Mouse (Mus musculus): ENCODE data around the gene Arfip1. TPM values are rescaled to one million over a fixed set of nuclear protein-coding genes. Genes with fewer than 3 reads are reported as not detected.

Arfip1 gene
- polyA plus RNA-seq, 1 experiment = 5.6 TPM

- H3K27ac ChIP-seq (ENCODE audit: insufficient read depth, low read depth, low read length) = no peak overlapping the region
- no peak overlapping the region for H3K4me3 ChIP-seq (ENCODE audit: low read depth, low read length)
- no peaks in the 10 kb centered on the region for H3K36me3 ChIP-seq (ENCODE audit: control insufficient read depth, insufficient read depth, low read length)
- H3K4me1 ChIP-seq (ENCODE audit: control insufficient read depth, insufficient read depth, insufficient read length, low read length) = no peaks in the 10 kb centered on the region; the same call in 1 of the 2 replicates
- WGBS = 38% methylated on average over 5 of the region's 5 CpGs
- TF ChIP-seq CTCF (IDR thresholded peaks at IDR 0.05; ENCODE audit: extremely low read depth, insufficient read length, insufficient replicate concordance, low read depth, low read length) = no peak
- TF ChIP-seq POLR2A (IDR thresholded peaks at IDR 0.05; ENCODE audit: low read depth, low read length) = no peak
- no peaks in the 10 kb centered on the region for H3K27me3 ChIP-seq (ENCODE audit: control insufficient read depth, insufficient read depth, low read length)
Observed at GRCm38 (mm10) chr3:84615050-84615855, 32.8 kb upstream of the Arfip1 start.

GRCm38 (mm10) chr3:84610183-84610710 lies 27.8 kb upstream of the Arfip1 start:
- H3K27ac ChIP-seq (ENCODE audit: insufficient read depth, low read depth, low read length) = peak overlapping the region; percentile 96
- H3K36me3 ChIP-seq (ENCODE audit: control insufficient read depth, insufficient read depth, low read length) = no peaks in the 10 kb centered on the region
- H3K27me3 ChIP-seq (ENCODE audit: control insufficient read depth, insufficient read depth, low read length) = no peaks in the 10 kb centered on the region
- peaks cover 10% of the 10 kb centered on the region; the same call in 1 of the 2 replicates for H3K4me1 ChIP-seq (ENCODE audit: control insufficient read depth, insufficient read depth, insufficient read length, low read length)
- TF ChIP-seq POLR2A (IDR thresholded peaks at IDR 0.05; ENCODE audit: low read depth, low read length) = no peak
- no peak for TF ChIP-seq CTCF (IDR thresholded peaks at IDR 0.05; ENCODE audit: extremely low read depth, insufficient read length, insufficient replicate concordance, low read depth, low read length)
- WGBS = 28% methylated on average over 9 of the region's 9 CpGs
- H3K4me3 ChIP-seq (ENCODE audit: low read depth, low read length) = no peak overlapping the region

- no peaks in the 10 kb centered on the region for H3K27me3 ChIP-seq (ENCODE audit: control insufficient read depth, insufficient read depth, low read length)
- H3K27ac ChIP-seq (ENCODE audit: insufficient read depth, low read depth, low read length) = peak overlapping the region; percentile 49
- WGBS = 21% methylated on average over 8 of the region's 9 CpGs
- peaks cover 10% of the 10 kb centered on the region; the same call in 1 of the 2 replicates for H3K4me1 ChIP-seq (ENCODE audit: control insufficient read depth, insufficient read depth, insufficient read length, low read length)
- no peak for TF ChIP-seq CTCF (IDR thresholded peaks at IDR 0.05; ENCODE audit: extremely low read depth, insufficient read length, insufficient replicate concordance, low read depth, low read length)
- no peak overlapping the region for H3K4me3 ChIP-seq (ENCODE audit: low read depth, low read length)
- no peaks in the 10 kb centered on the region for H3K36me3 ChIP-seq (ENCODE audit: control insufficient read depth, insufficient read depth, low read length)
Observed at GRCm38 (mm10) chr3:84603212-84603611, 20.8 kb upstream of the Arfip1 start.

- WGBS = 74% methylated on average over 2 of the region's 2 CpGs
- TF ChIP-seq POLR2A (IDR thresholded peaks at IDR 0.05; ENCODE audit: low read depth, low read length) (no peak), CTCF (IDR thresholded peaks at IDR 0.05; ENCODE audit: extremely low read depth, insufficient read length, insufficient replicate concordance, low read depth, low read length) (no peak)
- Histone ChIP-seq H3K36me3 (ENCODE audit: control insufficient read depth, insufficient read depth, low read length) (no peaks in the 10 kb centered on the region), H3K4me1 (ENCODE audit: control insufficient read depth, insufficient read depth, insufficient read length, low read length) (peaks cover 12% of the 10 kb centered on the region; the same call in 1 of the 2 replicates), H3K4me3 (ENCODE audit: low read depth, low read length) (no peak overlapping the region), H3K27ac (ENCODE audit: insufficient read depth, low read depth, low read length) (peak overlapping the region; percentile 37; the same call in 1 of the 2 replicates), H3K27me3 (ENCODE audit: control insufficient read depth, insufficient read depth, low read length) (no peaks in the 10 kb centered on the region)
Observed at GRCm38 (mm10) chr3:84602759-84603158, 20.3 kb upstream of the Arfip1 start.

GRCm38 (mm10) chr3:84601870-84602495 lies 19.6 kb upstream of the Arfip1 start:
- H3K27me3 ChIP-seq (ENCODE audit: control insufficient read depth, insufficient read depth, low read length) = no peaks in the 10 kb centered on the region
- no peak overlapping the region for H3K4me3 ChIP-seq (ENCODE audit: low read depth, low read length)
- no peaks in the 10 kb centered on the region for H3K36me3 ChIP-seq (ENCODE audit: control insufficient read depth, insufficient read depth, low read length)
- H3K27ac ChIP-seq (ENCODE audit: insufficient read depth, low read depth, low read length) = no peak overlapping the region
- 70% methylated on average over 9 of the region's 9 CpGs for WGBS
- TF ChIP-seq POLR2A (IDR thresholded peaks at IDR 0.05; ENCODE audit: low read depth, low read length) (no peak), CTCF (IDR thresholded peaks at IDR 0.05; ENCODE audit: extremely low read depth, insufficient read length, insufficient replicate concordance, low read depth, low read length) (no peak)
- peaks cover 10% of the 10 kb centered on the region; the same call in 1 of the 2 replicates for H3K4me1 ChIP-seq (ENCODE audit: control insufficient read depth, insufficient read depth, insufficient read length, low read length)

GRCm38 (mm10) chr3:84598756-84599155 lies 16.3 kb upstream of the Arfip1 start:
- Histone ChIP-seq H3K36me3 (ENCODE audit: control insufficient read depth, insufficient read depth, low read length) (no peaks in the 10 kb centered on the region), H3K4me1 (ENCODE audit: control insufficient read depth, insufficient read depth, insufficient read length, low read length) (peaks cover 8% of the 10 kb centered on the region; the same call in 1 of the 2 replicates), H3K4me3 (ENCODE audit: low read depth, low read length) (no peak overlapping the region), H3K27me3 (ENCODE audit: control insufficient read depth, insufficient read depth, low read length) (no peaks in the 10 kb centered on the region), H3K27ac (ENCODE audit: insufficient read depth, low read depth, low read length) (no peak overlapping the region)
- TF ChIP-seq POLR2A (IDR thresholded peaks at IDR 0.05; ENCODE audit: low read depth, low read length) = no peak
- no peak for TF ChIP-seq CTCF (IDR thresholded peaks at IDR 0.05; ENCODE audit: extremely low read depth, insufficient read length, insufficient replicate concordance, low read depth, low read length)
- WGBS = 86% methylated on average over 6 of the region's 6 CpGs
